In genomic region chr4:136310229-136311041, GRCm38 (mm10) we compare ENCODE assay signal across 8 mouse cellular contexts. TPM values are rescaled to one million over a fixed set of nuclear protein-coding genes. Genes with fewer than 3 reads are reported as not detected.
DNase-seq lines count a peak whose midpoint lies in the region; ATAC-seq and TF ChIP-seq lines count a peak whose summit lies in the region.

Gene Hnrnpr, plus strand, starts transcription at chr4:136310942.

- peak within 1 kb of the TSS; percentile 98 for H3K9ac ChIP-seq in embryonic facial prominence, embryonic 15.5 days
- H3K9ac ChIP-seq in limb, embryonic 14.5 days (ENCODE audit: low read depth, low read length, severe bottlenecking): peak within 1 kb of the TSS; percentile 100
- H3K9ac ChIP-seq in midbrain, postnatal 0 days (replicated peaks; ENCODE audit: low read length, poor library complexity, severe bottlenecking): peak within 1 kb of the TSS; percentile 97

- peak; percentile 99 for DNase-seq in 416B (ENCODE audit: low read depth)
- peak; percentile 100 for DNase-seq in heart, adult 8-10 months (ENCODE audit: low spot score)
- peak; percentile 98 for DNase-seq in kidney, adult 9 months
- DNase-seq in limb, embryonic 14.5 days (ENCODE audit: low spot score): peak; percentile 99
- DNase-seq in midbrain, postnatal 0 days (ENCODE audit: low spot score): peak; percentile 99
- DNase-seq in spleen, postnatal 14 days (ENCODE audit: low spot score in 2 of 2): peak; percentile 99

- H3K27ac ChIP-seq in bone marrow, adult 2 months (ENCODE audit: control insufficient read depth, insufficient read depth, low read depth, low read length, poor library complexity): peak within 1 kb of the TSS; percentile 84
- H3K27ac ChIP-seq in embryonic facial prominence, embryonic 15.5 days (replicated peaks): peak within 1 kb of the TSS; percentile 97
- H3K27ac ChIP-seq in limb, embryonic 14.5 days (replicated peaks; ENCODE audit: low read depth, low read length): peak within 1 kb of the TSS; percentile 99
- peak within 1 kb of the TSS; percentile 98 for H3K27ac ChIP-seq in midbrain, postnatal 0 days (ENCODE audit: low read depth, low read length)

- no peaks in the 10 kb centered on the region; the same call in 1 of the 2 replicates for H3K4me1 ChIP-seq in bone marrow, adult 2 months (ENCODE audit: control insufficient read depth, insufficient read depth, low read length)
- peaks cover 27% of the 10 kb centered on the region for H3K4me1 ChIP-seq in embryonic facial prominence, embryonic 15.5 days
- peaks cover 31% of the 10 kb centered on the region for H3K4me1 ChIP-seq in limb, embryonic 14.5 days (ENCODE audit: control insufficient read depth, insufficient read depth, low read length)
- H3K4me1 ChIP-seq in midbrain, postnatal 0 days (ENCODE audit: insufficient read depth, low read length): 0 out of 2 replicates have a peak, but pooled peaks cover 6% of the 10 kb centered on the region

- TF ChIP-seq CTCF in bone marrow, adult 2 months (IDR thresholded peaks at IDR 0.05; ENCODE audit: control insufficient read depth, insufficient read depth, low read length): no peak
- TF ChIP-seq CTCF in midbrain, postnatal 0 days (IDR thresholded peaks at IDR 0.05): no peak

- H3K27me3 ChIP-seq in embryonic facial prominence, embryonic 15.5 days: no peaks in the 10 kb centered on the region
- H3K27me3 ChIP-seq in limb, embryonic 14.5 days (ENCODE audit: control insufficient read depth, insufficient read depth, low read length): no peaks in the 10 kb centered on the region
- H3K27me3 ChIP-seq in midbrain, postnatal 0 days (ENCODE audit: insufficient read depth, low read length): no peaks in the 10 kb centered on the region

- peak within 1 kb of the TSS; percentile 81 for H3K4me3 ChIP-seq in bone marrow, adult 2 months (replicated peaks; ENCODE audit: control insufficient read depth, low read depth, low read length)
- H3K4me3 ChIP-seq in embryonic facial prominence, embryonic 15.5 days (replicated peaks): peak within 1 kb of the TSS; percentile 92
- peak within 1 kb of the TSS; percentile 100 for H3K4me3 ChIP-seq in limb, embryonic 14.5 days (replicated peaks; ENCODE audit: low read length)
- peak within 1 kb of the TSS; percentile 100 for H3K4me3 ChIP-seq in midbrain, postnatal 0 days (ENCODE audit: low read depth, low read length)

- no peaks in the 10 kb centered on the region for H3K36me3 ChIP-seq in embryonic facial prominence, embryonic 15.5 days
- H3K36me3 ChIP-seq in limb, embryonic 14.5 days (ENCODE audit: control insufficient read depth, insufficient read depth, low read length): no peaks in the 10 kb centered on the region; the same call in 1 of the 2 replicates
- no peaks in the 10 kb centered on the region for H3K36me3 ChIP-seq in midbrain, postnatal 0 days (ENCODE audit: insufficient read depth, low read length)

- under 1% methylated on average over 65 of the region's 65 CpGs for WGBS in bone marrow, adult 2 months
- under 1% methylated on average over 63 of the region's 65 CpGs for WGBS in embryonic facial prominence, embryonic 15.5 days
- WGBS in limb, embryonic 14.5 days: under 1% methylated on average over 46 of the region's 65 CpGs
- WGBS in midbrain, postnatal 0 days: 1% methylated on average over 65 of the region's 65 CpGs

- TF ChIP-seq POLR2A in bone marrow, adult 2 months (IDR thresholded peaks at IDR 0.05; ENCODE audit: borderline replicate concordance, control insufficient read depth, low read depth, low read length): peak; percentile 63; the same call in 1 of the 2 replicates
- peak; percentile 72 for TF ChIP-seq POLR2A in limb, embryonic 14.5 days (IDR thresholded peaks at IDR 0.05; ENCODE audit: borderline replicate concordance, extremely low read depth, insufficient read depth, insufficient read length)

- peak within 1 kb of the TSS; percentile 61 for H3K4me2 ChIP-seq in embryonic facial prominence, embryonic 15.5 days (replicated peaks)
- peak within 1 kb of the TSS; percentile 76 for H3K4me2 ChIP-seq in limb, embryonic 14.5 days (replicated peaks; ENCODE audit: low read depth, low read length, severe bottlenecking)
- peak within 1 kb of the TSS; percentile 77 for H3K4me2 ChIP-seq in midbrain, postnatal 0 days (ENCODE audit: low read depth, low read length, poor library complexity, severe bottlenecking)

- no peaks in the 10 kb centered on the region for H3K9me3 ChIP-seq in embryonic facial prominence, embryonic 15.5 days (replicated peaks)
- no peaks in the 10 kb centered on the region for H3K9me3 ChIP-seq in limb, embryonic 14.5 days (ENCODE audit: control insufficient read depth, low read length)
- H3K9me3 ChIP-seq in midbrain, postnatal 0 days (ENCODE audit: low read length): no peaks in the 10 kb centered on the region

- peak; percentile 99 for ATAC-seq in embryonic facial prominence, embryonic 15.5 days (ENCODE audit: insufficient number of reproducible peaks, low FRiP score, low TSS enrichment, low read depth)
- peak; percentile 99 for ATAC-seq in limb, embryonic 14.5 days (ENCODE audit: low FRiP score, low read depth)
- peak; percentile 99 for ATAC-seq in midbrain, postnatal 0 days (ENCODE audit: low FRiP score)

RNA-seq across cellular contexts. Expression of gene Hnrnpr, which starts in this region (rescaled TPM):
- polyA plus RNA-seq in bone marrow, adult 2 months (2011; ENCODE audit: insufficient read depth, insufficient read length, low replicate concordance, missing spikeins): 76.2 and 86.6 TPM in 2 replicates
- polyA plus RNA-seq in embryonic facial prominence, embryonic 15.5 days (2015; fragmentation: Nextera tagmentation; extraction: Ambion mirVana): 153 and 159 TPM in 2 replicates
- total RNA-seq in heart, adult 8-10 months (2022): 10 to 100 TPM; 34.6 to 47.6 (median 41.4) TPM
- 96.8 and 135 TPM in 2 replicates for polyA plus RNA-seq in limb, embryonic 14.5 days (2012; rRNA removed)
- 163 and 179 TPM in 2 replicates for polyA plus RNA-seq in limb, embryonic 14.5 days (2014; fragmentation: Nextera tagmentation; extraction: Ambion mirVana)
- 98.0 and 113 TPM in 2 replicates for total RNA-seq in midbrain, postnatal 0 days (2014; rRNA removed)
- 157 and 162 TPM in 2 replicates for polyA plus RNA-seq in midbrain, postnatal 0 days (2015; fragmentation: Nextera tagmentation; extraction: Ambion mirVana)

Comparison
In these comparisons a context has a peak if more than half of its experiments do, and no peak if none do; other contexts are left out.
1. Peak in every context shown above with its lines: DNase-seq, ATAC-seq, H3K4me3 ChIP-seq and H3K27ac ChIP-seq.